Mouse (Mus musculus) liver, adult 2 months (tissue): ENCODE results near the gene Slc25a28.

Source experiments
- CTCF ChIP-seq: fragments of 200-500 bp; IDR thresholded peaks from 2 replicates; pipeline ENCODE4 v1.5.1; 2011; ENCODE audit warnings: low read depth, low read length, control low read depth
- POLR2A ChIP-seq: fragments of 200-500 bp; IDR thresholded peaks from 2 replicates; pipeline ENCODE4 v1.6.1; 2011; ENCODE audit warnings: low read length, control low read depth; ENCODE audit not compliant: insufficient read depth; ENCODE audit errors: extremely low read depth

DNA sequence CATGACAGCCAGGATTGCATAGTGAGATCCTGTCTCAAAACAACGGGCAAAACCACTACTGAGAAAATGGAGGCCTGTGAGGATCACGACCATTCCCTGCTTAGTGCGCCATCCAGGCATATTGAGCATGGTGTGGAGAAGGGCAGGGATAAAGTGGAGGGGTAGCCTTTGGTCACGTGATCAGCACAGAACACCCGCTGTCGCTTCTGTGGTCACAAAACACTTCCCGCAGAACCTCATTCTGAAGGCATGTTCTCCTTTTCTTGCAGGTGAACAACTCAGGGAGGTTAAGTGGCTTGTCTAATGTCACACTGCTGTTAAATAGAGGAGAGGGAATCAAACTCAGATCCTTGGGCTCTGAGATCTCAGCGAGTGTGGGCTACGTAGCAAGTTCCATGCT is 29.2 kb downstream of the Slc25a28 start:
- TF ChIP-seq POLR2A = no peak
- no peak for TF ChIP-seq CTCF
